Mouse (Mus musculus): Measurements from ENCODE around the gene Txndc15. TPM values are rescaled to one million over a fixed set of nuclear protein-coding genes. Genes with fewer than 3 reads are reported as not detected.
A peak's percentile ranks its signal among the peaks of the same experiment; 100 is the strongest.
"Not testable (repeated sequence)": the region's sequence is repeated elsewhere in the genome, so short reads cannot be mapped to it uniquely, and the experiment has no call there.

The Txndc15 gene
- polyA plus RNA-seq, 1 experiment from 2014 or later, result 77.6 TPM

GRCm38 (mm10) chr13:55695989-55696388 is 18.5 kb upstream of the Txndc15 start:
- 75% methylated on average over 2 of the region's 3 CpGs for WGBS
- not testable (repeated sequence) for H3K9me3 ChIP-seq; H3K9ac ChIP-seq; H3K27me3 ChIP-seq (replicated peaks); H3K4me2 ChIP-seq; H3K27ac ChIP-seq; H3K4me3 ChIP-seq (replicated peaks); ATAC-seq (ENCODE audit: insufficient read depth, low FRiP score, low read depth)
- H3K4me1 ChIP-seq, result peaks cover 14% of the 10 kb centered on the region
- H3K36me3 ChIP-seq, result peaks cover 16% of the 10 kb centered on the region

- H3K4me1 ChIP-seq, result no peaks in the 10 kb centered on the region
- peaks cover 31% of the 10 kb centered on the region for H3K36me3 ChIP-seq
- no peak for ATAC-seq (ENCODE audit: insufficient read depth, low FRiP score, low read depth)
- 85% methylated on average over 4 of the region's 4 CpGs for WGBS
- no peaks in the 10 kb centered on the region for H3K27me3 ChIP-seq (replicated peaks)
- no peak overlapping the region for H3K4me2 ChIP-seq
- H3K4me3 ChIP-seq (replicated peaks), result no peak overlapping the region
- H3K9me3 ChIP-seq, result no peaks in the 10 kb centered on the region
- H3K27ac ChIP-seq, result no peak overlapping the region
- H3K9ac ChIP-seq, result no peak overlapping the region
These were observed 10.1 kb upstream of the Txndc15 start for GRCm38 (mm10) chr13:55704301-55704700.

- no peak overlapping the region for H3K27ac ChIP-seq
- no peak for ATAC-seq (ENCODE audit: insufficient read depth, low FRiP score, low read depth)
- 92% methylated on average over 3 of the region's 3 CpGs for WGBS
- H3K9ac ChIP-seq, result no peak overlapping the region
- no peaks in the 10 kb centered on the region for H3K27me3 ChIP-seq (replicated peaks)
- H3K4me3 ChIP-seq (replicated peaks), result no peak overlapping the region
- no peaks in the 10 kb centered on the region for H3K9me3 ChIP-seq
- H3K36me3 ChIP-seq, result no peaks in the 10 kb centered on the region
- peaks cover 4% of the 10 kb centered on the region; the same call in 1 of the 2 replicates for H3K4me1 ChIP-seq
- H3K4me2 ChIP-seq, result no peak overlapping the region
These were observed 1.6 kb upstream of the Txndc15 start for GRCm38 (mm10) chr13:55712846-55713245.

- Histone ChIP-seq H3K36me3 (peaks cover 6% of the 10 kb centered on the region), H3K4me1 (peaks cover 4% of the 10 kb centered on the region; the same call in 1 of the 2 replicates), H3K4me2 (peak overlapping the region; percentile 54), H3K9me3 (no peaks in the 10 kb centered on the region), H3K9ac (peak overlapping the region; percentile 95), H3K27ac (peak overlapping the region; percentile 85), H3K27me3 (replicated peaks) (no peaks in the 10 kb centered on the region), H3K4me3 (replicated peaks) (peak overlapping the region; percentile 95)
- no peak for ATAC-seq (ENCODE audit: insufficient read depth, low FRiP score, low read depth)
- WGBS, result 7% methylated on average over 5 of the region's 5 CpGs
These were observed 690 bp downstream of the Txndc15 start for GRCm38 (mm10) chr13:55715167-55715512.

- H3K4me3 ChIP-seq (replicated peaks), result 0 out of 2 replicates have a peak overlapping the region, but pooled peaks have one; percentile 95
- ATAC-seq (ENCODE audit: insufficient read depth, low FRiP score, low read depth), result no peak
These were observed 1.6 kb downstream of the Txndc15 start for GRCm38 (mm10) chr13:55715908-55716510.

GRCm38 (mm10) chr13:55721516-55721915 is 7.1 kb downstream of the Txndc15 start:
- no peaks in the 10 kb centered on the region for H3K9me3 ChIP-seq
- H3K4me2 ChIP-seq, result no peak overlapping the region
- no peak overlapping the region for H3K4me3 ChIP-seq (replicated peaks)
- no peak overlapping the region for H3K27ac ChIP-seq
- H3K27me3 ChIP-seq (replicated peaks), result no peaks in the 10 kb centered on the region
- no peaks in the 10 kb centered on the region for H3K4me1 ChIP-seq
- peaks cover 27% of the 10 kb centered on the region for H3K36me3 ChIP-seq
- no peak for ATAC-seq (ENCODE audit: insufficient read depth, low FRiP score, low read depth)
- H3K9ac ChIP-seq, result no peak overlapping the region
- 77% methylated on average over 8 of the region's 8 CpGs for WGBS

More at GRCm38 (mm10) chr13:55715908-55716510, 1.6 kb downstream of the Txndc15 start:
- WGBS, result 77% methylated on average over 7 of the region's 7 CpGs
- H3K4me2 ChIP-seq, result peak overlapping the region; percentile 54
- H3K27ac ChIP-seq, result no peak overlapping the region
- no peaks in the 10 kb centered on the region for H3K27me3 ChIP-seq (replicated peaks)
- peaks cover 10% of the 10 kb centered on the region for H3K36me3 ChIP-seq
- H3K9ac ChIP-seq, result no peak overlapping the region
- H3K4me1 ChIP-seq, result peaks cover 4% of the 10 kb centered on the region; the same call in 1 of the 2 replicates
- H3K9me3 ChIP-seq, result no peaks in the 10 kb centered on the region

- 83% methylated on average over 2 of the region's 2 CpGs for WGBS
- Histone ChIP-seq H3K4me3 (replicated peaks) (no peak overlapping the region), H3K36me3 (peaks cover 27% of the 10 kb centered on the region), H3K4me2 (no peak overlapping the region), H3K9ac (no peak overlapping the region), H3K9me3 (no peaks in the 10 kb centered on the region), H3K4me1 (no peaks in the 10 kb centered on the region), H3K27me3 (replicated peaks) (no peaks in the 10 kb centered on the region), H3K27ac (no peak overlapping the region)
- no peak for ATAC-seq (ENCODE audit: insufficient read depth, low FRiP score, low read depth)
These were observed 7.5 kb downstream of the Txndc15 start for GRCm38 (mm10) chr13:55721995-55722394.

- WGBS, result 2% methylated on average over 4 of the region's 4 CpGs
- H3K36me3 ChIP-seq, result peaks cover 10% of the 10 kb centered on the region; the same call in 1 of the 2 replicates
- peak overlapping the region; percentile 73 for H3K4me2 ChIP-seq
- peak overlapping the region; percentile 68 for H3K4me3 ChIP-seq (replicated peaks)
- no peak for ATAC-seq (ENCODE audit: insufficient read depth, low FRiP score, low read depth)
- peak overlapping the region; percentile 73 for H3K9ac ChIP-seq
- no peaks in the 10 kb centered on the region for H3K9me3 ChIP-seq
- no peaks in the 10 kb centered on the region for H3K27me3 ChIP-seq (replicated peaks)
- no peaks in the 10 kb centered on the region for H3K4me1 ChIP-seq
- H3K27ac ChIP-seq, result peak overlapping the region; percentile 99
These were observed 12.2 kb downstream of the Txndc15 start for GRCm38 (mm10) chr13:55726598-55727119.

- peak within 1 kb of the TSS; percentile 73 for H3K4me2 ChIP-seq
- peak within 1 kb of the TSS; percentile 99 for H3K27ac ChIP-seq
- H3K4me1 ChIP-seq, result no peaks in the 10 kb centered on the region
- H3K27me3 ChIP-seq (replicated peaks), result no peaks in the 10 kb centered on the region
- peak; percentile 91 for ATAC-seq (ENCODE audit: insufficient read depth, low FRiP score, low read depth)
- WGBS, result under 1% methylated on average over 53 of the region's 73 CpGs
- H3K4me3 ChIP-seq (replicated peaks), result peak within 1 kb of the TSS; percentile 68
- peaks cover 8% of the 10 kb centered on the region; the same call in 1 of the 2 replicates for H3K36me3 ChIP-seq
- H3K9me3 ChIP-seq, result no peaks in the 10 kb centered on the region
- peak within 1 kb of the TSS; percentile 73 for H3K9ac ChIP-seq
These were observed 12.8 kb downstream of the Txndc15 start, which contains the start of gene Pcbd2 for GRCm38 (mm10) chr13:55727120-55727838. TSS of gene Pcbd2 (plus strand) at chr13:55727368.

GRCm38 (mm10) chr13:55727839-55728238 is 13.4 kb downstream of the Txndc15 start:
- Histone ChIP-seq H3K9me3 (no peaks in the 10 kb centered on the region), H3K4me1 (no peaks in the 10 kb centered on the region), H3K9ac (peak overlapping the region; percentile 73), H3K36me3 (peaks cover 8% of the 10 kb centered on the region; the same call in 1 of the 2 replicates), H3K27me3 (replicated peaks) (no peaks in the 10 kb centered on the region), H3K4me3 (replicated peaks) (peak overlapping the region; percentile 68), H3K27ac (peak overlapping the region; percentile 99), H3K4me2 (peak overlapping the region; percentile 73)
- WGBS, result 3% methylated on average over 19 of the region's 19 CpGs
- peak; percentile 76 for ATAC-seq (ENCODE audit: insufficient read depth, low FRiP score, low read depth)

- no peaks in the 10 kb centered on the region for H3K27me3 ChIP-seq (replicated peaks)
- H3K27ac ChIP-seq, result no peak overlapping the region
- H3K4me3 ChIP-seq (replicated peaks), result no peak overlapping the region
- no peak for ATAC-seq (ENCODE audit: insufficient read depth, low FRiP score, low read depth)
- H3K4me2 ChIP-seq, result no peak overlapping the region
- no peaks in the 10 kb centered on the region for H3K9me3 ChIP-seq
- WGBS, result 87% methylated on average over 7 of the region's 7 CpGs
- no peaks in the 10 kb centered on the region for H3K4me1 ChIP-seq
- H3K36me3 ChIP-seq, result no peaks in the 10 kb centered on the region
- H3K9ac ChIP-seq, result no peak overlapping the region
These were observed 16.3 kb downstream of the Txndc15 start for GRCm38 (mm10) chr13:55730716-55731115.

GRCm38 (mm10) chr13:55732121-55732520 is 17.7 kb downstream of the Txndc15 start:
- ATAC-seq (ENCODE audit: insufficient read depth, low FRiP score, low read depth), result no peak
- no peaks in the 10 kb centered on the region for H3K36me3 ChIP-seq
- WGBS, result 79% methylated on average over 2 of the region's 2 CpGs

More at GRCm38 (mm10) chr13:55732121-55732520, 17.7 kb downstream of the Txndc15 start:
- Histone ChIP-seq H3K27ac (no peak overlapping the region), H3K9me3 (no peaks in the 10 kb centered on the region), H3K4me3 (replicated peaks) (no peak overlapping the region), H3K4me1 (no peaks in the 10 kb centered on the region), H3K27me3 (replicated peaks) (no peaks in the 10 kb centered on the region), H3K9ac (no peak overlapping the region), H3K4me2 (no peak overlapping the region)
